Mouse (Mus musculus): ENCODE data around the gene Arhgef12.

GRCm38 (mm10) chr9:42943781-42944535, 163.1 kb downstream of the Arhgef12 start, which contains the start of gene Grik4:
- TF ChIP-seq POLR2A (IDR thresholded peaks at IDR 0.05; ENCODE audit: extremely low read depth, insufficient read depth, low read length) (no peak), CTCF (IDR thresholded peaks at IDR 0.05; ENCODE audit: extremely low read depth, insufficient read depth, low read length) (no peak)

All from cortical plate, adult 2 months (tissue).